8 mouse cellular contexts compared by ENCODE assay signal in the genomic region with DNA sequence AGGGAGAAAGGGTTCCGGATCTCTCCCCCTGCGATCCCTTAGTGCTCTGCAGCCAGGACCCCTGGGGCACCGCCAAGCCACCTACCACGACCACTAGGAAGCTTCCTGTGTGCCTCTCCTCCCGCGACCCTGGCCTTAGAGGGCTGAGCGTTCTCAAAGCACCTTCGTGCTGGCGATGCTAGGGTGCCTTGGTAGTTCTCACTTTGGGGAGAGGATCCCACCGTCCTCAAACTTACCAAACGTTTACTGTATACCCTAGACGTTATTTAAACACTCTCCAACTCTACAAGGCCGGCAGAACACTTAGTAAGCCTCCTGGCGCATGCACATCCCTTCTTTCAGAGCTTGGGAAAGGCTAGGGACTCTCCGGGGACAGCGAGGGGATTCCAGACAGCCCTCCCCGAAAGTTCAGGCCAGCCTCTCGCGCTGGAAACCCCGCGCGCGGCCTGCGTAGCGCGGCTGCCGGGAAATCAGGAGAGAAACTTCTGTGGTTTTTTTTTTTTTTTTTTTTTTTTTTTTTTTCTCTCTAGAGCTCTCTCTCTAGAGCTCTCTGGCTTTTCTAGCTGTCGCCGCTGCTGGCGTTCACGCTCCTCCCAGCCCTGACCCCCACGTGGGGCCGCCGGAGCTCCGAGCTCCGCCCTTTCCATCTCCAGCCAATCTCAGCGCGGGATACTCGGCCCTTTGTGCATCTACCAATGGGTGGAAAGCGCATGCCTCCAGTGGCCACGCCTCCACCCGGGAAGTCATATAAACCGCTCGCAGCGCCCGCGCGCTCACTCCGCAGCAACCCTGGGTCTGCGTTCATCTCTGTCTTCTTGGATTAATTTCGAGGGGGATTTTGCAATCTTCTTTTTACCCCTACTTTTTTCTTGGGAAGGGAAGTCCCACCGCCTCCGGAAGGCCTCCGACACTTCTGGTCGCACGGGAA. TPM values are rescaled to one million over a fixed set of nuclear protein-coding genes. Genes with fewer than 3 reads are reported as not detected.
DNase-seq lines count a peak whose midpoint lies in the region; ATAC-seq and TF ChIP-seq lines count a peak whose summit lies in the region.

Gadd45b (plus strand) TSS at position 775 of the 928 bp plus-strand sequence.

- peak within 1 kb of the TSS; percentile 97 for H3K9ac ChIP-seq in heart, embryonic 13.5 days
- H3K9ac ChIP-seq in liver, embryonic 12.5 days: peak within 1 kb of the TSS; percentile 67
- peak within 1 kb of the TSS; percentile 76 for H3K9ac ChIP-seq in stomach, embryonic 15.5 days

- H3K9me3 ChIP-seq in heart, embryonic 13.5 days: no peaks in the 10 kb centered on the region
- H3K9me3 ChIP-seq in liver, embryonic 12.5 days (replicated peaks): no peaks in the 10 kb centered on the region
- H3K9me3 ChIP-seq in stomach, embryonic 15.5 days: no peaks in the 10 kb centered on the region

- H3K4me2 ChIP-seq in heart, embryonic 13.5 days: peak within 1 kb of the TSS; percentile 78
- H3K4me2 ChIP-seq in liver, embryonic 12.5 days: peak within 1 kb of the TSS; percentile 95
- H3K4me2 ChIP-seq in stomach, embryonic 15.5 days: peak within 1 kb of the TSS; percentile 95

- peaks cover 6% of the 10 kb centered on the region for H3K36me3 ChIP-seq in C2C12 (ENCODE audit: control insufficient read depth, insufficient read depth)
- H3K36me3 ChIP-seq in heart, embryonic 13.5 days: peaks cover 3% of the 10 kb centered on the region; the same call in 1 of the 2 replicates
- no peaks in the 10 kb centered on the region for H3K36me3 ChIP-seq in liver, embryonic 12.5 days
- no peaks in the 10 kb centered on the region for H3K36me3 ChIP-seq in stomach, embryonic 15.5 days

- peaks cover 19% of the 10 kb centered on the region for H3K79me2 ChIP-seq in C2C12 (ENCODE audit: control insufficient read depth, insufficient read depth)

- DNase-seq in brain, adult 2 months (ENCODE audit: low read depth, low spot score): peak; percentile 100
- DNase-seq in kidney, postnatal 10 days: peak; percentile 99
- peak; percentile 98 to 99 for DNase-seq in natural killer cell, adult 2 months (ENCODE audit: low spot score in 2 of 2)

- peak within 1 kb of the TSS; percentile 95 for H3K4me3 ChIP-seq in C2C12 (ENCODE audit: insufficient read depth, poor library complexity, severe bottlenecking)
- peak within 1 kb of the TSS; percentile 88 for H3K4me3 ChIP-seq in heart, embryonic 13.5 days
- peak within 1 kb of the TSS; percentile 60 for H3K4me3 ChIP-seq in liver, embryonic 12.5 days
- peak within 1 kb of the TSS; percentile 67 for H3K4me3 ChIP-seq in stomach, embryonic 15.5 days (replicated peaks)

- no peak for TF ChIP-seq CTCF in C2C12 (IDR thresholded peaks at IDR 0.05; ENCODE audit: control insufficient read depth, insufficient read depth, insufficient read length)

- H3K27me3 ChIP-seq in C2C12 (ENCODE audit: control insufficient read depth, insufficient read depth, insufficient read length): no peaks in the 10 kb centered on the region
- peaks cover 22% of the 10 kb centered on the region for H3K27me3 ChIP-seq in heart, embryonic 13.5 days (replicated peaks)
- H3K27me3 ChIP-seq in liver, embryonic 12.5 days (replicated peaks): peaks cover 55% of the 10 kb centered on the region
- peaks cover 3% of the 10 kb centered on the region; the same call in 1 of the 2 replicates for H3K27me3 ChIP-seq in stomach, embryonic 15.5 days (replicated peaks)

- peak within 1 kb of the TSS; percentile 80 for H3ac ChIP-seq in C2C12 (ENCODE audit: control insufficient read depth, insufficient read length, low read depth)

- under 1% methylated on average over 56 of the region's 56 CpGs for WGBS in heart, embryonic 13.5 days
- WGBS in liver, embryonic 12.5 days (ENCODE audit: insufficient replicate concordance): under 1% methylated on average over 56 of the region's 56 CpGs
- WGBS in stomach, embryonic 15.5 days: under 1% methylated on average over 56 of the region's 56 CpGs

- H3K27ac ChIP-seq in heart, embryonic 13.5 days (replicated peaks): peak within 1 kb of the TSS; percentile 97
- peak within 1 kb of the TSS; percentile 69 for H3K27ac ChIP-seq in liver, embryonic 12.5 days
- peak within 1 kb of the TSS; percentile 93 for H3K27ac ChIP-seq in stomach, embryonic 15.5 days

- peaks cover 9% of the 10 kb centered on the region for H3K79me3 ChIP-seq in C2C12 (ENCODE audit: low read depth)

- ATAC-seq in erythroblast, adult 5-6 weeks (replicated peaks; ENCODE audit: low FRiP score, poor library complexity, severe bottlenecking): peak; percentile 95
- ATAC-seq in heart, embryonic 13.5 days (ENCODE audit: extremely low read depth, insufficient number of reproducible peaks, low FRiP score, low TSS enrichment): peak; percentile 81
- peak; percentile 85 for ATAC-seq in liver, embryonic 12.5 days
- ATAC-seq in stomach, embryonic 15.5 days (ENCODE audit: insufficient read depth, low FRiP score, low read depth): peak; percentile 89

- H3K4me1 ChIP-seq in heart, embryonic 13.5 days: peaks cover 51% of the 10 kb centered on the region
- H3K4me1 ChIP-seq in liver, embryonic 12.5 days: peaks cover 52% of the 10 kb centered on the region
- H3K4me1 ChIP-seq in stomach, embryonic 15.5 days: peaks cover 45% of the 10 kb centered on the region

TF ChIP-seq in C2C12, 6 proteins besides CTCF, POLR2A, EP300 and RAD21:
- TF ChIP-seq MAX (IDR thresholded peaks at IDR 0.05) (peak; percentile 66), MYOD1 (IDR thresholded peaks at IDR 0.05; ENCODE audit: control insufficient read depth, insufficient read length, low read depth) (no peak), CEBPB (IDR thresholded peaks at IDR 0.05; ENCODE audit: low read depth) (peak; percentile 66), USF1 (IDR thresholded peaks at IDR 0.05; ENCODE audit: low read depth) (peak; percentile 62), FOSL1 (IDR thresholded peaks at IDR 0.05; ENCODE audit: insufficient read depth, low read length, poor library complexity, severe bottlenecking) (no peak), MYOG (IDR thresholded peaks at IDR 0.05; ENCODE audit: control insufficient read depth, extremely low read depth, insufficient read length) (no peak)

RNA-seq across cellular contexts. Expression of gene Gadd45b, which starts in this region (rescaled TPM):
- polyA plus RNA-seq in C2C12 (2012; fragmentation: generic; extraction: Trizol): 37.2 TPM
- total RNA-seq in erythroblast, adult 5-6 weeks (2015; ENCODE audit: low replicate concordance): 2.3 and 10.6 TPM in 2 replicates
- 3.2 and 4.9 TPM in 2 replicates for total RNA-seq in erythroblast, adult 5-6 weeks (2017; ENCODE audit: low replicate concordance)
- 29.2 and 33.9 TPM in 2 replicates for polyA plus RNA-seq in heart, embryonic 13.5 days (2015; fragmentation: Nextera tagmentation; extraction: Ambion mirVana)
- 1.6 and 2.0 TPM in 2 replicates for polyA plus RNA-seq in liver, embryonic 12.5 days (2016; fragmentation: Nextera tagmentation; extraction: Ambion mirVana)
- 33.6 TPM in 2 replicates for polyA plus RNA-seq in stomach, embryonic 15.5 days (2015; fragmentation: Nextera tagmentation; extraction: Ambion mirVana)

Comparison
In these comparisons a context has a peak if more than half of its experiments do, and no peak if none do; other contexts are left out.
1. Peak in every context shown above with its lines: DNase-seq, ATAC-seq, H3K4me3 ChIP-seq and H3K27ac ChIP-seq.
2. RNA of gene Gadd45b (polyA plus RNA-seq): 37.2 TPM in C2C12 (single experiment), 33.6 TPM in stomach, embryonic 15.5 days and 29.2 to 33.9 TPM in heart, embryonic 13.5 days; 1.6 to 2.0 TPM in liver, embryonic 12.5 days; every median in the first group is over 10 times any median in the second.